Mouse (Mus musculus): ENCODE data around the gene Os9. TPM values are rescaled to one million over a fixed set of nuclear protein-coding genes. Genes with fewer than 3 reads are reported as not detected.
A peak's percentile ranks its signal among the peaks of the same experiment; 100 is the strongest.

The Os9 gene
- polyA plus RNA-seq, 1 experiment from 2014 or later, result 48.0 TPM

GRCm38 (mm10) chr10:127061513-127061912 lies 59.4 kb downstream of the Os9 start:
- H3K4me1 ChIP-seq, result peaks cover 49% of the 10 kb centered on the region
- no peak overlapping the region for H3K4me3 ChIP-seq
- H3K27me3 ChIP-seq (replicated peaks), result peaks cover 57% of the 10 kb centered on the region
- no peak overlapping the region for H3K27ac ChIP-seq (replicated peaks)
- no peak for ATAC-seq (ENCODE audit: extremely low read depth, insufficient number of reproducible peaks, low FRiP score, low TSS enrichment)
- H3K36me3 ChIP-seq, result peaks cover 22% of the 10 kb centered on the region
- H3K9ac ChIP-seq, result no peak overlapping the region
- 66% methylated on average over 2 of the region's 2 CpGs for WGBS
- no peak overlapping the region for H3K4me2 ChIP-seq
- H3K9me3 ChIP-seq, result no peaks in the 10 kb centered on the region

GRCm38 (mm10) chr10:127061085-127061484 lies 59.8 kb downstream of the Os9 start:
- no peak overlapping the region for H3K9ac ChIP-seq
- peak overlapping the region; percentile 78 for H3K4me3 ChIP-seq
- H3K4me2 ChIP-seq, result peak overlapping the region; percentile 98; the same call in 1 of the 2 replicates
- H3K27me3 ChIP-seq (replicated peaks), result peaks cover 62% of the 10 kb centered on the region
- WGBS, result 50% methylated on average over 5 of the region's 5 CpGs
- peaks cover 47% of the 10 kb centered on the region for H3K4me1 ChIP-seq
- peaks cover 22% of the 10 kb centered on the region for H3K36me3 ChIP-seq
- no peaks in the 10 kb centered on the region for H3K9me3 ChIP-seq
- ATAC-seq (ENCODE audit: extremely low read depth, insufficient number of reproducible peaks, low FRiP score, low TSS enrichment), result no peak
- no peak overlapping the region for H3K27ac ChIP-seq (replicated peaks)

- Histone ChIP-seq H3K27me3 (replicated peaks) (peaks cover 69% of the 10 kb centered on the region), H3K27ac (replicated peaks) (no peak within 1 kb of the TSS; the same call in 1 of the 2 replicates), H3K4me3 (peak within 1 kb of the TSS; percentile 78), H3K4me2 (peak within 1 kb of the TSS; percentile 98), H3K4me1 (peaks cover 38% of the 10 kb centered on the region), H3K9ac (peak within 1 kb of the TSS; percentile 86), H3K9me3 (no peaks in the 10 kb centered on the region), H3K36me3 (peaks cover 16% of the 10 kb centered on the region)
- ATAC-seq (ENCODE audit: extremely low read depth, insufficient number of reproducible peaks, low FRiP score, low TSS enrichment), result peak; percentile 35
- 2% methylated on average over 58 of the region's 72 CpGs for WGBS
Measured at GRCm38 (mm10) chr10:127059968-127060916, 60.7 kb downstream of the Os9 start, which contains the start of gene March9. March9 (minus strand) TSS chr10:127060184.

GRCm38 (mm10) chr10:127059174-127059967 lies 61.6 kb downstream of the Os9 start:
- Histone ChIP-seq H3K9ac (peak overlapping the region; percentile 86), H3K4me2 (peak overlapping the region; percentile 98), H3K4me3 (peak overlapping the region; percentile 78), H3K36me3 (peaks cover 8% of the 10 kb centered on the region), H3K27ac (replicated peaks) (no peak overlapping the region; the same call in 1 of the 2 replicates), H3K4me1 (peaks cover 30% of the 10 kb centered on the region), H3K9me3 (no peaks in the 10 kb centered on the region), H3K27me3 (replicated peaks) (peaks cover 74% of the 10 kb centered on the region)
- no peak for ATAC-seq (ENCODE audit: extremely low read depth, insufficient number of reproducible peaks, low FRiP score, low TSS enrichment)
- 2% methylated on average over 55 of the region's 92 CpGs for WGBS

GRCm38 (mm10) chr10:127058708-127059107 lies 62.2 kb downstream of the Os9 start:
- Histone ChIP-seq H3K4me1 (peaks cover 29% of the 10 kb centered on the region), H3K27me3 (replicated peaks) (peaks cover 80% of the 10 kb centered on the region), H3K27ac (replicated peaks) (no peak overlapping the region), H3K4me3 (peak overlapping the region; percentile 78), H3K36me3 (peaks cover 8% of the 10 kb centered on the region), H3K4me2 (peak overlapping the region; percentile 98), H3K9ac (peak overlapping the region; percentile 86), H3K9me3 (no peaks in the 10 kb centered on the region)
- WGBS, result 10% methylated on average over 8 of the region's 8 CpGs
- no peak for ATAC-seq (ENCODE audit: extremely low read depth, insufficient number of reproducible peaks, low FRiP score, low TSS enrichment)

GRCm38 (mm10) chr10:127058161-127058560 lies 62.8 kb downstream of the Os9 start:
- Histone ChIP-seq H3K27ac (replicated peaks) (no peak overlapping the region), H3K27me3 (replicated peaks) (peaks cover 86% of the 10 kb centered on the region), H3K4me3 (peak overlapping the region; percentile 78), H3K4me1 (peaks cover 29% of the 10 kb centered on the region), H3K4me2 (peak overlapping the region; percentile 98), H3K36me3 (peaks cover 8% of the 10 kb centered on the region), H3K9me3 (no peaks in the 10 kb centered on the region), H3K9ac (peak overlapping the region; percentile 28; the same call in 1 of the 2 replicates)
- no peak for ATAC-seq (ENCODE audit: extremely low read depth, insufficient number of reproducible peaks, low FRiP score, low TSS enrichment)
- WGBS, result 2% methylated on average over 9 of the region's 9 CpGs

- peaks cover 22% of the 10 kb centered on the region for H3K4me1 ChIP-seq
- H3K27me3 ChIP-seq (replicated peaks), result peaks cover 91% of the 10 kb centered on the region
- H3K9ac ChIP-seq, result no peak overlapping the region
- H3K36me3 ChIP-seq, result peaks cover 8% of the 10 kb centered on the region
- ATAC-seq (ENCODE audit: extremely low read depth, insufficient number of reproducible peaks, low FRiP score, low TSS enrichment), result no peak
- no peak overlapping the region for H3K27ac ChIP-seq (replicated peaks)
- H3K9me3 ChIP-seq, result no peaks in the 10 kb centered on the region
- no peak overlapping the region for H3K4me2 ChIP-seq
- WGBS, result 76% methylated on average over 20 of the region's 20 CpGs
- no peak overlapping the region for H3K4me3 ChIP-seq
Measured at GRCm38 (mm10) chr10:127056490-127056889, 64.4 kb downstream of the Os9 start.

- no peaks in the 10 kb centered on the region for H3K9me3 ChIP-seq
- H3K36me3 ChIP-seq, result peaks cover 8% of the 10 kb centered on the region
- no peak overlapping the region for H3K9ac ChIP-seq
- 76% methylated on average over 8 of the region's 8 CpGs for WGBS
- H3K27me3 ChIP-seq (replicated peaks), result peaks cover 91% of the 10 kb centered on the region
- H3K4me3 ChIP-seq, result no peak overlapping the region
- no peak overlapping the region for H3K4me2 ChIP-seq
- H3K4me1 ChIP-seq, result peaks cover 25% of the 10 kb centered on the region
- no peak for ATAC-seq (ENCODE audit: extremely low read depth, insufficient number of reproducible peaks, low FRiP score, low TSS enrichment)
- no peak overlapping the region for H3K27ac ChIP-seq (replicated peaks)
Measured at GRCm38 (mm10) chr10:127055406-127055805, 65.5 kb downstream of the Os9 start.

GRCm38 (mm10) chr10:127054646-127055045 lies 66.3 kb downstream of the Os9 start:
- ATAC-seq (ENCODE audit: extremely low read depth, insufficient number of reproducible peaks, low FRiP score, low TSS enrichment), result no peak
- Histone ChIP-seq H3K27me3 (replicated peaks) (peaks cover 91% of the 10 kb centered on the region), H3K27ac (replicated peaks) (no peak overlapping the region), H3K36me3 (peaks cover 8% of the 10 kb centered on the region), H3K9ac (no peak overlapping the region), H3K4me2 (no peak overlapping the region), H3K9me3 (no peaks in the 10 kb centered on the region), H3K4me3 (no peak overlapping the region), H3K4me1 (peaks cover 25% of the 10 kb centered on the region)
- 44% methylated on average over 4 of the region's 4 CpGs for WGBS

- Histone ChIP-seq H3K9me3 (no peaks in the 10 kb centered on the region), H3K4me2 (no peak overlapping the region), H3K27me3 (replicated peaks) (peaks cover 81% of the 10 kb centered on the region), H3K4me3 (peak overlapping the region; percentile 32; the same call in 1 of the 2 replicates), H3K4me1 (peaks cover 21% of the 10 kb centered on the region), H3K36me3 (peaks cover 7% of the 10 kb centered on the region), H3K27ac (replicated peaks) (no peak overlapping the region), H3K9ac (no peak overlapping the region)
- ATAC-seq (ENCODE audit: extremely low read depth, insufficient number of reproducible peaks, low FRiP score, low TSS enrichment), result no peak
- 14% methylated on average over 10 of the region's 10 CpGs for WGBS
Measured at GRCm38 (mm10) chr10:127050119-127050474, 70.8 kb downstream of the Os9 start.
